Mouse (Mus musculus) CH12.LX (cell line): ENCODE measurements at regions not wholly inside any gene's neighbourhood (a gene's known extent, or its start where the extent isn't known, plus 50 kb on each side); places are given as distances from the start of the nearest gene placed in this dataset.
A peak's percentile ranks its signal among the peaks of the same experiment; 100 is the strongest.

ENCODE experiments used
- BHLHE40 ChIP-seq: IDR thresholded peaks from 2 replicates; pipeline ENCODE4 v1.6.1; 2011; ENCODE audit warnings: mild to moderate bottlenecking, low read depth, low read length, improper control_type of control experiment
- CTCF ChIP-seq, 2 experiments: IDR thresholded peaks in 1 of 2; conservative IDR thresholded peaks in 1 of 2; 2 replicates each; pipeline ENCODE4 v1.5.1; 2011 to 2012; ENCODE audit warnings: low read depth in 2 of 2, low read length in 2 of 2, improper control_type of control experiment in 1 of 2, inconsistent platforms in 1 of 2, mild to moderate bottlenecking in 1 of 2, moderate library complexity in 1 of 2
- EP300 ChIP-seq: IDR thresholded peaks from 2 replicates; pipeline ENCODE4 v1.6.1; 2011; ENCODE audit warnings: low read length, improper control_type of control experiment
- GABPA ChIP-seq: IDR thresholded peaks from 2 replicates; pipeline ENCODE4 v1.6.1; 2012; ENCODE audit warnings: low read depth, low read length, improper control_type of control experiment, inconsistent platforms; ENCODE audit not compliant: insufficient replicate concordance
- HCFC1 ChIP-seq: IDR thresholded peaks from 2 replicates; pipeline ENCODE4 v1.6.1; 2012; ENCODE audit warnings: low read depth, mild to moderate bottlenecking, inconsistent platforms, low read length, improper control_type of control experiment
- POLR2A ChIP-seq: IDR thresholded peaks from 2 replicates; pipeline ENCODE4 v1.6.1; 2011; ENCODE audit warnings: low read depth, mild to moderate bottlenecking, improper control_type of control experiment, low read length
- POLR2AphosphoS2 ChIP-seq: IDR thresholded peaks from 2 replicates; pipeline ENCODE4 v1.6.1; 2011; ENCODE audit warnings: low read depth, low read length, improper control_type of control experiment
- SMC3 ChIP-seq: IDR thresholded peaks from 2 replicates; pipeline ENCODE4 v1.6.1; 2011; ENCODE audit warnings: low read depth, low read length, improper control_type of control experiment
- USF2 ChIP-seq: conservative IDR thresholded peaks from 2 replicates; pipeline ENCODE4 v1.6.1; 2011; ENCODE audit warnings: low read depth, low read length, improper control_type of control experiment
- ZKSCAN1 ChIP-seq: IDR thresholded peaks from 2 replicates; pipeline ENCODE4 v1.6.1; 2012; ENCODE audit warnings: low read depth, inconsistent platforms, low read length, improper control_type of control experiment, borderline replicate concordance

- no peak for TF ChIP-seq CTCF (conservative IDR thresholded peaks at IDR 0.05 in 1 of 2, IDR thresholded peaks at IDR 0.05 in 1 of 2; ENCODE audit: low read depth in 2 of 2, low read length in 2 of 2)
- no peak for TF ChIP-seq ZKSCAN1
- no peak for TF ChIP-seq SMC3
- TF ChIP-seq EP300, result peak; percentile 96
- no peak for TF ChIP-seq GABPA
- TF ChIP-seq USF2, result no peak
- TF ChIP-seq POLR2AphosphoS2, result no peak
- TF ChIP-seq BHLHE40, result peak; percentile 74
- no peak for TF ChIP-seq HCFC1
- 0 out of 2 replicates have a peak, but pooled peaks have one; percentile 38 for TF ChIP-seq POLR2A
Observed at GRCm38 (mm10) chr4:82166087-82166486, 539.5 kb downstream of the Nfib start.
